Mouse (Mus musculus) adrenal gland, adult 2 months (tissue): ENCODE results near the gene Fxyd3. TPM values are rescaled to one million over a fixed set of nuclear protein-coding genes. Genes with fewer than 3 reads are reported as not detected.

ENCODE experiments used
- DNase-seq: peaks from one replicate; pipeline ENCODE4 v3.0.0; 2021
- polyA plus RNA-seq: library from polyadenylated mRNA; depleted of rRNA; stranded (reverse); fragments of >200 nt; gene quantifications from 2 replicates; pipeline ENCODE4 v1.2.3, GENCODE M21; 2012
- total RNA-seq, 2 experiments: library from RNA; stranded (reverse); gene quantifications; 2 replicates each; pipeline ENCODE4 v1.2.3; 2021

The Fxyd3 gene
- total and polyA plus RNA-seq, 3 experiments: 0.04 to 3.4 (median 1.3) TPM

- DNase-seq: no peak
Measured at GRCm38 (mm10) chr7:31070324-31070723, 6.2 kb downstream of the Fxyd3 start.

- no peak for DNase-seq
Measured at GRCm38 (mm10) chr7:31069491-31069890, 7.0 kb downstream of the Fxyd3 start.

DNA sequence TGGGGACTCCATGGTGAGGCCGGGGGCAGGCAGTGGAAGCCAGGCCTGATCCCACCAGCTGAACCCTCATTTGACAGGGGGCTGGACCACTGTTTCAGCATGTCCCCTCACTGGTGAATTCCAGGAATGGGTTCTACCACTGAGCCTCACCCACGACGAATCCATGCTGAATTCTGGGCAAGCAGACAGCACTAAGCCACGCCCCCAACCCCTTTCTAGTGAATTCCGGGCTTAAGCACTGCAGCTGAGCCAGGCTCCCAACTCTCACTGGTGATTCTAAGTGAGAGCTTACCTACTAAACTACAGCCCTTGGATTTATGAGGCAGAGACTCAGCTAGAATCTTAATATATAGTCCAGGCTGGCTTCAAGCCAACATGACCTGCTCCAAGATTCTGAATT, 8.7 kb downstream of the Fxyd3 start:
- no peak for DNase-seq

GRCm38 (mm10) chr7:31063074-31063560, 13.4 kb downstream of the Fxyd3 start:
- DNase-seq: no peak

- no peak for DNase-seq
Measured at GRCm38 (mm10) chr7:31060621-31061010, 15.9 kb downstream of the Fxyd3 start.

DNA sequence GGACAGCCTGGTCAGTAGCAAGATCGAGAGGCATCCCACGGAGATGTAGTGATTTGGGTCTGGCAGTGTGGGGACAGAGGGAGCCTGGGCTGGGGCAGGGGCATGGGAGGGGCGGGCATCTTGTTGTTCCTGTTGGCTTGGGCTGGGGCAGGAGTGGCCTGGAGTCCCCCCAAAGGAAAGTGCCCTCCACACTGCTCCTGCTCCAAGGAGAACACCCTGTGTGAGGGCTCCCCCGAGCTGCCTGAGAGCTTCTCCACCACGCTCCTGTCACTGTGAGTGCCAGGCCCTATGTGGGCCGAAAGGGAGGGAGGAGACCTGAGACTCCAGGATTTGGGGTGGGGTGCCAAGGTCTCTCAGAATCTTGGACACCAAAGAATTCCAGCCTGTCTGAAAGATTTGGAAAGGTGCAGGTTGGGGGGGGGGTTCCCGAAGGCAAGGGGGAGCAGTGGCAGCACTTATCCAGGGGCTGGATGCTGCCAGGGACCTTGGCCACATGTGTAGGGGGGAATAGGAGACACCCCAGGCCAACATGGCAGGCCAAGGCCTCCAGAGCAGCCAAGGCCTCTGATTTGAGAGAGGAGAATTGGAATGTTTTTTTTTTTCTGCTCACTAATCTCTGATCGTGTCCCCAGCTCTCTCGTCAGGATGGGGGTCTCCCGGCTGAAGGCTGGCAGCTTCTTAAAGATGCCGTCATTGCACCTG, 16.4 kb downstream of the Fxyd3 start:
- DNase-seq: no peak

DNA sequence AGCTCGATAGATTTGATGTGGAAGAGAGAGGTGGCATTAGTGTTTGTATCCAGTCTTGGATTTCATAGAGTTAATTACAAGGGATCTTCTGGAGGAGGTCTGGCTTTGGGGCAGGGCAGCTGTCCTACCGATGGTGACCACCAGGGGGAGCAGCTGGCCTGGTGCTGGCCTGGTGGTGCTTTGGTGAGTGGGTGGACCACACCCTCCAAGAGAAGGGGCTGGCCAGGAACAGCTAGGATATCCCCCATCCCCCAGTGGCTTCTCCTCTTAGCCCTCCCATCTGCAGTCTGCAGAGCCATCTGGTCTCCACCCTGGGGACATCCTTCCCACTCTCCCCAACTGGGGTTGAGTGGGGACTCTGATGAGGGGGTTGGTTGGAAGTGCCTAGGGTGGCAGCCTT, 17.4 kb downstream of the Fxyd3 start, which contains the start of gene Lgi4:
Gene Lgi4, plus strand, starts transcription at position 235 of the 400 bp plus-strand sequence.
- DNase-seq: peak; percentile 90

DNA sequence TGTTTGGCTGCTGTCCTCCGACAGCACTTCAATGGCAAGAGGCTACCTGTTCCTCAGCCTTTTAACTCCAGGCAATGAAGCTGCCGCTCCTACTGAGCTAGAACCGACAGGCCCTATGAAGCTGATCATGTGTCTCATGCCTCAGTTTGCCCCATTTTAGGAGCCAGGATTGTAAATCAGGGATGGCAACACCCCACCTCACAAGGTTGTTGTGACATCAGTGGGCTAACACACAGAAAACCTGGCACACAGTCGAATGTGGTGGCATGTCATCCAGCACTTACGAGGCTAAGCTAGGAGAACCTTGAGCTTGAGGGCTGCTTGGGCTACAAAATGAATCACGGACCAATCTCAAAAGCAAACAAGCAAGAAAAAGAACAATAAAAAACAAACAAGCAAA, 18.3 kb downstream of the Fxyd3 start:
- peak; percentile 65 for DNase-seq

DNA sequence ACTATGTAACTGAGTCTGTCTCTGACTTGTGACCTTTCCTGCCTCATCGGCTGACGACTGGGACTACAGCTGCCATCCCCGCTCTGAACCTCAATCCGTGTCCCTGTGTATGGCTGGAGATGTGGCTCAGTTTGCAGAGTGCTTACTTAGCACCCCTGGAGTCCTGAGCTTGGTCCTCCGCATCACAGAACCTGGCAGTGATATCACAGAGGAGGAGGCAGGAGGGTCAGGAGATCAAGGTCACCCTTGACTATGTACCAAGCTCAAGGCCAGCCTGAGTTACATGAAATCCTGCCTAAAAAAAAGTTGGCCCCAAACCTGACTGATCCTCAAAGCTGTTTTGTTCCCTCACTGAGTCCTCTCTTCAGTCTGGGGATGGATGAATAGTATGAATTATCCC, 18.8 kb downstream of the Fxyd3 start:
- peak; percentile 60 for DNase-seq

DNA sequence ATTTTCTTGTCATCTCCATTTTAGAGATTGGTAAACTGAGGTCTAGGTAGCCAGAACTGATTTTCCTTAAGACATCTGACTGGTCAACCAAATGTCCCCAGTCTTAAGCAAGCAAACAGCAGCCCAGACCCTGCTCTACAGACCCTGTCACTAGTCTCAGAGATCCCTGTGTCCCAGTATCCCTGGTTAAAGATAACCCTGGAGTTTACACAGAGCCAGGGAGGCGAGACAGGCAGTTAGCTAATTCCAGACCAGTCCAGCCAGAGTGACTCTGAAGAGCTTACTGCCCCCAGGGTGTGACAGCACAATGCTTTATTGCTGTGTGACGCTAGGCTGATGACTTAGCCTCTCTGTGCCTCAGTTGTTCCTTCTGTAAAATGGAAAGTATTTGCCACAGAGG, 19.4 kb downstream of the Fxyd3 start, which contains the start of gene Fxyd1:
Gene Fxyd1, minus strand, starts transcription at position 129 of the 400 bp plus-strand sequence.
- no peak for DNase-seq

DNA sequence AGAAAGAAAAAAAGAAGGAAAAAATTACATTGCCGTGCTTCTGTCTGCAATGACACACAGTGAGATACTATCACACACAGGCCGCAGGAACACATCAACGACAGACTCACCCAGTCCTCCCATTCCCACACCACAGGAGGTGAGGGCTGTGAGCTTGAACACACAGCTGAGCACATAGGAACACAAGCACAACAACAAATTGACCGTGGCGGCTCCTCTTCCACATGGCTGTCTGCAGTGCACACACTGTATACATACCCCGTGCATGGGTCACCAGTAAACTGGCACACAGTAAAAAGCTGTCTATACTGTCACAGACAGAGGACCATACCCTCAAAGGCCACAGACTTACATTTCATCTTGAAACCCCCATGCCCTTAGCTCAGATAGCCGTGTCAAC, 20.1 kb downstream of the Fxyd3 start:
- DNase-seq: peak; percentile 26

- peak; percentile 61 for DNase-seq
Measured at GRCm38 (mm10) chr7:31055883-31056282, 20.6 kb downstream of the Fxyd3 start.

DNA sequence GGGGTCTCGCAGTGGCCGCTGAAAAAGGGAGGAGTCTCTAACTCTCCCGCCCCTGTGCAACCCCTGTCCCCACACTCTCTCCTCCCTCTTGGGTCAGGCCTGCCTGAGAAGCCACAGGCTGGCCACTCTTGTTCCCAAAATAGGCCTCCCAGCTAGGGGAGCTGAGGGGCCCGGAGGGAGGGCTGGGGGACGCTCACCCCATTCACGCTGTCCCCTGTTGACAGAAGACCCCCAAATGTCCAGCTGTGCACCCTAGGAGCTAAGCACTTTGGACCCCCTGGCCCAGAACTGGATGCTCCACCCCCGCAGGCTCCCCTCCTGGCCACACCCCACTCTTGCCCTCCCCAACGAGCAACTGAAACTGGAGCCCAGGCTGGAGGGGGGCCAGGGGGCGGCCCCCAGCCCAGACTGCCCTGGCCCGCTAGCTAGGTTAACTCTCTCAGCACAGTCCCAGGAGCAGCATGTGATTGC, 21.1 kb downstream of the Fxyd3 start:
- DNase-seq: peak; percentile 88

- peak; percentile 64 for DNase-seq
Measured at GRCm38 (mm10) chr7:31054661-31055320, 21.7 kb downstream of the Fxyd3 start.

- DNase-seq: no peak
Measured at GRCm38 (mm10) chr7:31053882-31054447, 22.5 kb downstream of the Fxyd3 start.

GRCm38 (mm10) chr7:31052636-31053434, 23.7 kb downstream of the Fxyd3 start:
- DNase-seq: peak; percentile 30

- DNase-seq: no peak
Measured at GRCm38 (mm10) chr7:31052251-31052635, 24.3 kb downstream of the Fxyd3 start.

DNA sequence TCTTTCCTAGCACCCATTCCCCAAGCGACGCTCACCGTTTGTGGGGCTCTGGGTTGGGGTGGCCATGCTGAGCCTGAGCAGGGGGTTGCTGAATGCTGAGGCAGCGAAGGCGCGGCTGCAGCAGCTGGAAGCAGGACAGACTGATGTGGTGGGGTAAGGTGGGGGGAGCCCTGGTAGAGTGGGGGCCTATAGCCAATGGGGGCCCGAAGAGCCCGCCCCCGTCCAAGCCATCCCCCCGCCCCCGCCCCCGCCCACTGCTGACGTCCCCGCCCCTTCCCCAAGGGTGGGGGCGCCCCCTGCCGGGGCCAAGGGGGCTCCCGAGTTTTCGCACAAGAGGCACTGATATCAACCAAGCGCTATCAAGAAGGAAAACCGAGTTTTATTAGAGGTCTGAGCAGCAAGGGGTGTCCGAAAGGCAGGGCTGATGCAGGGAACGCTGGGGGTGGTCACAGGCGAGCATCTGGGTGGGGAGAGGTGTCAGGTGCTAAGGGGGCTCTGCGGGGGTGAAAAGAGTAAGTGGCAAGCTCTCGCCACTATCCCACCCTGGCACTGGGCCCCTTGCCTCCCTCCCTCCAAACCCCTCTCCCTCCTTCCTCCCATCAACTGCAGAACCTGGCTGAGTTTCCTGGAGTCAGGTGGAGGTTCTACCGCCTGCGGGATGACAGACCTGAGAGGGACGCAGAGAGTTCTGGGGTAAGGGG, 25.0 kb downstream of the Fxyd3 start, which contains the start of gene Fxyd7:
Gene Fxyd7, minus strand, starts transcription at position 147 of the 701 bp plus-strand sequence.
- no peak for DNase-seq

DNA sequence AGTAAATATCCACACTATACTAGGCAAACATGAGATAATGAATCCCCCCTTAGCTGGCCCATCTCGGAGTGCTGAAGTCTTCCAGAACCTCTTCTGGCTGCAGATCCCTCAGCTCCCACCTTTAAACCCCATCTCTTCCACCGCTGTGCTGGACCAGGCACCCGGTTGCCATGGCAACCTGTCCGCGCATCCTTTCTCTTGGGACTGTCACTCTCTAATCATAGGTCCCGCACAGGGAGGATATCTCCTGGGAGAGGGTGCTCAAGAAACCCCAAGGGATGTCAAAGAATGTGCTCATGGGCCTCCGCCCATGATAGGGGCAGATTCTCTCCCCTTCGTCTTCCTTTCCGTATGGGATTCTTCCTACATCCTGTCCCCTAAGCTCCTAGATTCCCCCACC, 25.6 kb downstream of the Fxyd3 start:
- no peak for DNase-seq

DNA sequence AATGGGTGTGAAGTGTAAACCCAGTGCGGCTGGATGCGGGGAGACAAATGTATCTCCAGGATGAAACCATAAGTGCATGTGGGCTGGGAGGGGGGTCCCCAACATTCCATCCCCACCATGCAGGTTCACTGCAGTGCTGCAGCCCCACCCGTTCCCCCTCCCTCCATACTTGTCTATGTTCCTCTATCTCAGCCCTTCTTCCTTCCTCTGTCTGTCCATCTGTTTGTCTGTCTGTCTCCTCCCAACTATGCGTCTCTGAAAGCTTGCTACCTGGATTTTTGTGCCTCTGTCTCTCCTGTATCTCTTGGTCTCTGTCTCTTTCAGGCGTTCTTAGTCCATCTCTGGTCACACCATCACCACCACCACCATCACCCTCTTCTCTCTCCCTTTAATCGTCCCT, 26.0 kb downstream of the Fxyd3 start:
- no peak for DNase-seq

DNA sequence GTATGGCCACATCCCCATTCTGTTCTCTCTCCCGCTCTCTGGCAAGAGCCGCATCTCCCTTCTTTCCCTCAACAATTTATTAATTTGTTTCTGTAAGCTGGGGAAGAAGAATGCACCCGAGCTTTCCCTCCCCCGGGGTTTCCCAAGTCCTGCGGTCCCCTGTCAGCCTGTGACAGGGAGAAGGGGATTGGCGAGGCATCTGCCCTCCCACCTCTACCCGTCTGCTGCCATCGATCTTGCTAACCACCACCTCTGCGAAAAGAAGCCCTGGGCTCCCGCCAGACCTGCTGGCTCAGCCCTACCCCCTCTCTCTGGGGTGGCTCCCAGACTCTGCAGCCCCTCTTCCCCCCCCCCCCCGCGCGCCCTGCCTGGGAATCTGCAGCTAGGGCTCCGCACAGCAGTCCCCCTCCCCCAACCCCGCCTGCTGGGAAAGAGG, 26.6 kb downstream of the Fxyd3 start:
- no peak for DNase-seq
